Mouse (Mus musculus): Measurements from ENCODE around the gene Bnip1.

DNA sequence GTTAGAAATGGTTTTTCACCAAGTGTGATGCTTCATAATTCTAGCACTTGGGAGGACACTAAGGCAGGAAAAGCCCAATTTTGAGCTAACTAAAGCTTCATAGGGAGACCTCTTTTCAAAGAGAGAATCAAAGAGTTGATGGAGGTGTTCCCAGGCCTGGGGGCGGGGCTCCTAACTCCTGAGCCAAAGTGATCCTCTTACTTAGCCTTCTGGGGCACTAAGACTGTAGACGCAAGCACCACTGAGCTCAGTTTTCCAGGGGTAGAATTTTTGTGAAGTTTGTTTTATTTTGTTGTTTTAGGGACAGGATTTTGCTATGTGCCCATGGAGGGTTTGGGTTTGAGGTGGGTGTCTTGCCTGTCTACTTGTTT is 13.1 kb upstream of the Bnip1 start:
- TF ChIP-seq POLR2A (IDR thresholded peaks at IDR 0.05; ENCODE audit: low read depth, low read length): no peak
- TF ChIP-seq CTCF (conservative IDR thresholded peaks at IDR 0.05; ENCODE audit: insufficient read depth, insufficient read length, low read depth, low read length): no peak
